Mouse (Mus musculus) bone marrow, adult 2 months (tissue): ENCODE results near the gene Gemin5.

Experiments
- CTCF ChIP-seq: fragments of 200-500 bp; IDR thresholded peaks from 2 replicates; pipeline ENCODE4 v1.5.1; 2011; ENCODE audit warnings: low read length, control low read depth; ENCODE audit not compliant: control insufficient read depth, insufficient read depth
- POLR2A ChIP-seq: fragments of 200-500 bp; IDR thresholded peaks from 2 replicates; pipeline ENCODE4 v1.6.1; 2011; ENCODE audit warnings: low read depth, mild to moderate bottlenecking, control low read depth, low read length, borderline replicate concordance; ENCODE audit not compliant: control insufficient read depth

DNA sequence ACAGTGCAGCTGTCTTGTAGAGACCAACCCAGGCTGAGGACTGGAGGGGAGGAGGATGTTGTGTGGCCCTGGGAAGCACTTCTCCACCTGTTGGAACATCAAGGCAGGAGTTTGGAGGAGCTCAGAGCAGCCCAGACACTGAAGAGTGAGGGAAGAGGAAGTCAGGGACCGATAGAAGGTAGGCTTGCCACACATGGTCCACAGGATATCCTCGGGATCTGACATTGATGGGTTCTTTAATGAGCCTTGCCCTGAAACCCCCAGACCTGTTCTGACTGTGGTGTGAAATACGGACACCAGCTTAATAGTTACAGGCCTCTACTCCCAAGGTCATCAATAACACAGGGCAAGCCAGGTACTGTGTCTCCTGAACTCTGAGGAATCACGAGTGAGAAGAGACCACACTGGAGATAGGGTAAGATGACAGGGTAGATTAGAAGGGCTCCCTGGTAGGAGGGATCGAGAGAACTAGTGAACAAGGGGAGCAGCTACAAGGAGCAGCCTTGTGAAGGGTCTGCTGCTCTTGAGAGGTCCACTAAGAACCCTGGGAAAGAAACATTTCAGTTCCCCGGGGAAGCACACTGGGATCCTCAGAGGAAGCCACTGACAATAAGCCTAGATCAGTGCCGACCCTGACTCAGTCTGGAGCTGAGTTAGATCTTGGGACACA lies 45.5 kb upstream of the Gemin5 start:
- TF ChIP-seq CTCF (no peak), POLR2A (no peak)
